Mouse (Mus musculus) kidney, embryonic 15.5 days (tissue): ENCODE measurements around the gene Il22ra1. TPM values are rescaled to one million over a fixed set of nuclear protein-coding genes. Genes with fewer than 3 reads are reported as not detected.
"Not testable (repeated sequence)": the region's sequence is repeated elsewhere in the genome, so short reads cannot be mapped to it uniquely, and the experiment has no call there.

ENCODE experiments used
- ATAC-seq: fragments of 200-750 bp; cut with Nextera tagmentation; replicated peaks from 2 replicates; pipeline ENCODE4 v1.8.0; 2017; ENCODE audit warnings: moderate TSS enrichment; ENCODE audit not compliant: low FRiP score
- H3K27ac ChIP-seq: fragments of 300-500 bp; sonication (generic); 2 replicates; pipeline ENCODE4 v1.5.1; 2015; ENCODE audit warnings: mild to moderate bottlenecking, inconsistent platforms
- H3K27me3 ChIP-seq: fragments of 300-500 bp; sonication (generic); 2 replicates; pipeline ENCODE4 v1.6.1; 2015; ENCODE audit warnings: inconsistent platforms
- H3K36me3 ChIP-seq: fragments of 300-500 bp; sonication (generic); 2 replicates; pipeline ENCODE4 v1.6.1; 2015; ENCODE audit warnings: inconsistent platforms
- H3K4me1 ChIP-seq: fragments of 300-500 bp; sonication (generic); 2 replicates; pipeline ENCODE4 v1.6.1; 2015; ENCODE audit warnings: inconsistent platforms
- H3K4me2 ChIP-seq: fragments of 300-500 bp; sonication (generic); 2 replicates; pipeline ENCODE4 v1.6.1; 2015; ENCODE audit warnings: moderate library complexity, mild to moderate bottlenecking, inconsistent platforms
- H3K4me3 ChIP-seq: fragments of 300-500 bp; sonication (generic); replicated peaks from 2 replicates; pipeline ENCODE4 v1.5.1; 2015; ENCODE audit warnings: mild to moderate bottlenecking, inconsistent platforms
- H3K9ac ChIP-seq: fragments of 300-500 bp; sonication (generic); 2 replicates; pipeline ENCODE4 v1.6.1; 2015; ENCODE audit warnings: mild to moderate bottlenecking, inconsistent platforms
- H3K9me3 ChIP-seq: fragments of 300-500 bp; sonication (generic); replicated peaks from 2 replicates; pipeline ENCODE4 v1.6.1; 2016; ENCODE audit warnings: inconsistent platforms
- WGBS: fragments of 180-500 bp; shearing (Covaris S2); methylation state at CpG from one replicate; pipeline ENCODE4 v1.1.7; 2015; ENCODE audit warnings: mixed read lengths; 5-methylcytosine and 5-hydroxymethylcytosine counted together
- polyA plus RNA-seq: library from polyadenylated mRNA; unstranded; fragments of >200 nt; fragmentation: Nextera tagmentation; extraction: Ambion mirVana; gene quantifications from 2 replicates; pipeline ENCODE4 v1.2.1, GENCODE M21; 2015

Il22ra1 gene
- polyA plus RNA-seq, 1 experiment from 2014 or later, result 0.09 TPM

DNA sequence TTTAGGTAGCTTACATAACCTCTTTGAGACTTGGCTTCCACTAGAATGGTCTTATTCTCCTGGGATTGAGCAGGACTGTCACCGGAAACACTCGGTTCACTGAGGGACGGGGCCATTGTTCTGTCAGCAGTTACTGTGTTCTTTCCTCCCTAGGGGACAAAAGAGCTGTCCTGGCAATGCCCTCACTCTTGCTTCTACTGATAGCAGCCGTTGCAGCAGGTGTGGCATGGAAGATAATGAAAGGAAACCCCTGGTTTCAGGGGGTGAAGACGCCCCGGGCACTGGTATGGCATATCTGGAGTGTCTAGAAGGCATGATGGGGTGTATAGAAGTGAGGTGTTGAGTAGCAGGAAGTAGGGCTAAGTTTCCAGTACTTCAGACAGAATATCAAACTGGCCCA, 24.0 kb upstream of the Il22ra1 start:
- no peaks in the 10 kb centered on the region for H3K9me3 ChIP-seq
- peaks cover 21% of the 10 kb centered on the region for H3K4me1 ChIP-seq
- H3K4me3 ChIP-seq, result no peak overlapping the region
- ATAC-seq, result no peak
- no peak overlapping the region for H3K9ac ChIP-seq
- 63% methylated on average over 6 of the region's 6 CpGs for WGBS
- no peak overlapping the region for H3K27ac ChIP-seq
- H3K4me2 ChIP-seq, result no peak overlapping the region
- no peaks in the 10 kb centered on the region for H3K27me3 ChIP-seq
- 0 out of 2 replicates have a peak, but pooled peaks cover 2% of the 10 kb centered on the region for H3K36me3 ChIP-seq

DNA sequence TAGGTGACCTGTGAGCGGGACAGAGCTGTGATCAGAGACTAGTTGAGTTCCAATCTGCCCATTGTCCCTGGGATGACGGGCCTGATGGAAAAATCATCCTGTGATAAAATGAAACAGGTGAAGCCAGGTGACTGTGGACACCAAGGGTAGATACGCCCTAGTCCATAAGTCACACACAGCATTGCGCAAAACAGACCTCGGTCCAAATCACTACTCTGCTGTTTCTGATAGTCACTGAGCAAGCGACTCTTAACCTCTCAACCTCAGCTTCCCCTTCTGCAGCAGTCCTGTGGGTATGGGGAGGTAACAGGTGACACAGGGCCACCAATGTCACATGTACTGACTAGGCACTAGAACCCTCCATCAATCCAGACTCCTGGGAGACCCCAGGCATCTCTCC, 21.9 kb upstream of the Il22ra1 start:
- Histone ChIP-seq H3K4me3 (no peak overlapping the region), H3K9me3 (no peaks in the 10 kb centered on the region), H3K27ac (no peak overlapping the region), H3K36me3 (no peaks in the 10 kb centered on the region), H3K9ac (no peak overlapping the region), H3K27me3 (no peaks in the 10 kb centered on the region), H3K4me2 (no peak overlapping the region), H3K4me1 (peaks cover 20% of the 10 kb centered on the region; the same call in 1 of the 2 replicates)
- WGBS, result 84% methylated on average over 6 of the region's 6 CpGs
- no peak for ATAC-seq

DNA sequence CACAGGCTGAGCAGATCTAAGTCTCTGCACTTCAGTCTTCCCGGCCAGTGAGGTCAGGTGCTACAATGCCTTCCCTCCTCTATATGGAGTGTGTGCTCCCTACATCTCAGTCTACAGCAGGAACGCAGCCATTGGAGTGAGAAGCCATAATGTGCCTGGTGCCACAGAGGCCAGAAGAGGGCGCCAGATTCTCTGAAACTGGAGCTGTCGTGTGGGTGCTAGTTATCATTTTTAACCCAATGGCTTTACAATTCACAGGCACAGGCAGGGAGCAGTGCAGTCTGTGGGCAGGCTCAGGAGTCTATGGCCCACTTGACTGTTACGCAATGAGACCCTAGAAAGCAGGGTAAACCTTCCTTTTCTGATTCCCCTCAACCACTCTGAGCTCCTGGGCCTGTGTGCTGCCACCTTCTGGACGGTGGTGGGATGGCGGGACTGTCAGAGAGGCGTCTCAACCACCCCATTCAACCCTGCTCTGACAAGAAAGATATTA, 18.9 kb upstream of the Il22ra1 start:
- 11% methylated on average over 8 of the region's 8 CpGs for WGBS
- no peak overlapping the region for H3K27ac ChIP-seq
- no peaks in the 10 kb centered on the region for H3K36me3 ChIP-seq
- ATAC-seq, result peak; percentile 52; the same call in 1 of the 2 replicates
- peak overlapping the region; percentile 56 for H3K4me2 ChIP-seq
- H3K9me3 ChIP-seq, result no peaks in the 10 kb centered on the region
- H3K4me3 ChIP-seq, result peak overlapping the region; percentile 31
- no peaks in the 10 kb centered on the region for H3K27me3 ChIP-seq
- peaks cover 19% of the 10 kb centered on the region; the same call in 1 of the 2 replicates for H3K4me1 ChIP-seq
- no peak overlapping the region for H3K9ac ChIP-seq

DNA sequence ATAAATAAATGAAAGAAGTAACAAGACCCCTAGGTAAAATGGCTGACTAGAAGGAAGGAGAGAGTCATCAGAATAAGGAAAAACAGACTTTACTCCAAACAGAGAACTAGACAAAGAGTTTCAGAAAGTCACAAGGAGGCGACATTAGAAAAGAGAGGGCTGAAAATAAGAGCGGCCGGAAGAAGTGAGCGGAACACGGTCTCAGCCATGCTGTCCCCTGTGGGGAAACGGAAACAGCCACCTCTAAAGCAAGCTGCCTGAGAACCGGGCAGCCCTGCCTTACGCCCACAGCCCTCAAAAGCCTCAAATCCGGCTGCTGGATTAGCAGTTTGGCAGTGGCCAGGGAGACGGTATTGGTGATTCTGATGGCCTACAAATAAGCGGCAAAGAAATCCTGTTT, 18.4 kb upstream of the Il22ra1 start:
- no peak overlapping the region for H3K4me3 ChIP-seq
- H3K36me3 ChIP-seq, result no peaks in the 10 kb centered on the region
- peaks cover 14% of the 10 kb centered on the region; the same call in 1 of the 2 replicates for H3K4me1 ChIP-seq
- H3K9ac ChIP-seq, result no peak overlapping the region
- H3K27ac ChIP-seq, result no peak overlapping the region
- H3K4me2 ChIP-seq, result no peak overlapping the region; the same call in 1 of the 2 replicates
- no peaks in the 10 kb centered on the region for H3K9me3 ChIP-seq
- no peaks in the 10 kb centered on the region for H3K27me3 ChIP-seq
- no peak for ATAC-seq
- 83% methylated on average over 11 of the region's 11 CpGs for WGBS

DNA sequence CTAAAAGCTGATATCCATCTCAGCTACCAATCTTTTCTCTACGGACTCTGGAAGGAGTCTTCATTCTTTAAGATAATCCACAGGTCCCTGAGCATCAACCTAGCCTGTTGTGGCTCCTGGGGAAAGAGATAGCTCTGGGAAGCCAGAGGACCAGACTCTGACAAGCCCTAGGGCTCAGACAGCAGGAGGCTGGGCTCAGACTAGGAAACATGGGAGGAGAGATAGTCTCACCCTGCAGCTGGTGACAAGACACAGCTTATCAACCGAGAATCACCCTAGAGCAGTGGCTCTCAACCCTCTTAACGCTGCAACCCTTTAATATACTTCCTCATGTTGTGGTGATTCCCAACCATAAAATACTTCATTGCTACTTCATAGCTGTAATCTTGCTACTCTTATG, 17.6 kb upstream of the Il22ra1 start:
- Histone ChIP-seq H3K4me1 (peaks cover 9% of the 10 kb centered on the region; the same call in 1 of the 2 replicates), H3K27ac (no peak overlapping the region), H3K4me3 (no peak overlapping the region), H3K9ac (no peak overlapping the region), H3K36me3 (no peaks in the 10 kb centered on the region), H3K4me2 (no peak overlapping the region), H3K9me3 (no peaks in the 10 kb centered on the region), H3K27me3 (no peaks in the 10 kb centered on the region)
- WGBS, result 73% methylated on average over 3 of the region's 3 CpGs
- ATAC-seq, result no peak

DNA sequence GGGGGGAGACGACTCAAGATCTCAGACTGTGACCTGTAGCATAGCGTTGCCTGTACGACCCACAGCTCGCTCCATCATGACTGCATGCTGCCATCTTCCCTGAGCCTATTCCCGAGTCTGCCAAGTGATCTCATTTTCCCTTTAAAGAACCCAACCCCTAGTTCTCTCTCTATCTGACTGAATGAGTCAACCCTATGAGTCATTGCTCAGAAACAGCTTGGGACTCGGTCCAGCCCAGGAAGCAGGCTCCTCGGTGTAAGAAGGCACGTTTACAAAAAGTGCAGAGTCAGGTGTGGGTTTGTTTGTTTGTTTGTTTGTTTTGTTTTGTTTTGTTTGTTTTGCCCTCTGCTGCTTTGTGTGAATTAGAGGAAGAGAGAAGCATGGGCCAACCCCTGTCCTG, 13.2 kb upstream of the Il22ra1 start:
- no peaks in the 10 kb centered on the region for H3K27me3 ChIP-seq
- 78% methylated on average over 8 of the region's 8 CpGs for WGBS
- no peaks in the 10 kb centered on the region for H3K36me3 ChIP-seq
- H3K4me2 ChIP-seq, result no peak overlapping the region
- H3K27ac ChIP-seq, result no peak overlapping the region
- no peaks in the 10 kb centered on the region for H3K9me3 ChIP-seq
- H3K4me3 ChIP-seq, result no peak overlapping the region
- peaks cover 5% of the 10 kb centered on the region; the same call in 1 of the 2 replicates for H3K4me1 ChIP-seq
- no peak for ATAC-seq
- no peak overlapping the region for H3K9ac ChIP-seq

DNA sequence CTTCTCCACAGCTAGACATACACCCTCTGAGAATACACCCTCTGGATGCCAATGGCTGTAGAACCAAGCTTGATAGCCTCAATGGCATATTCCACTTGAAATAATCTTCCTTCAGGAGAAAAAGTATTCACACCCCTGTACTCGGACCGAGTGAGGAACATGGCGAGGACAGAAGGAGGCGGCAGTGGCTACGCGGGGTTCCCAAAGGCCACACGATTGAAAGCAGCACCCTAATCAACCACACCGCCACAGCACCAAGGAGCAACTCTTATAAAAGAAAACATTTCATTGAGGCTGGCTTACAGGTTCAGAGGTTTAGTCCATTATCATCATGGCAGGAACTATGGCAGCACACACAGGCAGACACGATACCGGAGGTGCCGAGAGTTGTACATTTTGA, 11.5 kb upstream of the Il22ra1 start:
- 95% methylated on average over 11 of the region's 11 CpGs for WGBS
- H3K4me2 ChIP-seq, ATAC-seq: not testable (repeated sequence)

DNA sequence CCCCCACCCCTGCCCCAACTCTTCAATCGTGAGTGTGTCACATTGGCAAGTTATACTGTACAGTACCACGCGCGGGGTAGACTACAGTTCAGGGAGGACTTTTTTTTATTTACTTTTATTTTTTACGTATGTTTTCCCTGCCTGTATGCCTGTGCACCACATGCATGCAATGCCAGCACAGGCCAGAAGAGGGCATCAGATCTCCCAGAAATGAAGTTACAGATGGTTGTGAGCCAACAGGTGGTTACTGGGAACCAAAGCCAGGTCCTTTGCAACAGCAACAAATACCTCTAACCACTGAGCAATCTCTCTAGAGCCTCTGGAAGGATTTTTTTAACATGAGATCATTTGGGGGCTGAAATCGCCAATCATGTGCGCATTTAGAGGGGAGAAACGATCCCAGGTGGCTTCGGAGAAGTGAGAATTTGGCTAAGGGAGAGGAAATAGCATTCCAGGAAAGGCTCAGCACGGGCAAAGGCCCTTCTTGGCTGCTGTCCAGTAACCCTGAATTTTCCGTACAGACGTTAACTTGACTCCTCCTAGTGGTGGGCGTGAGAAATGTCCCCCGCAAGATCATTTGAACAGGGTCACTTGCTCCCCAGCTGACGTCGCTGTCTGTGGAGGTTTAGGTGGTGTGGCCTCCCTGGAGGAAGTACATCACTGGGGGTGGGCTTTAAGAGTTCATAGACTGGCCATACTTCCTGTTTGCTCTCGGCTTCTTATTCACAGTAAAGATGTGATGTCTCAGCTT, 5.3 kb upstream of the Il22ra1 start:
- 75% methylated on average over 17 of the region's 17 CpGs for WGBS
- no peaks in the 10 kb centered on the region for H3K27me3 ChIP-seq
- H3K9ac ChIP-seq, result no peak overlapping the region
- no peaks in the 10 kb centered on the region for H3K36me3 ChIP-seq
- ATAC-seq, result no peak
- H3K27ac ChIP-seq, result peak overlapping the region; percentile 46; the same call in 1 of the 2 replicates
- no peak overlapping the region for H3K4me3 ChIP-seq
- no peaks in the 10 kb centered on the region; the same call in 1 of the 2 replicates for H3K9me3 ChIP-seq
- H3K4me2 ChIP-seq, result no peak overlapping the region
- peaks cover 11% of the 10 kb centered on the region; the same call in 1 of the 2 replicates for H3K4me1 ChIP-seq

More for the DNA sequence above, 11.5 kb upstream of the Il22ra1 start:
- H3K9ac ChIP-seq, H3K4me1 ChIP-seq, H3K27ac ChIP-seq, H3K4me3 ChIP-seq, H3K36me3 ChIP-seq, H3K27me3 ChIP-seq, H3K9me3 ChIP-seq: not testable (repeated sequence)

DNA sequence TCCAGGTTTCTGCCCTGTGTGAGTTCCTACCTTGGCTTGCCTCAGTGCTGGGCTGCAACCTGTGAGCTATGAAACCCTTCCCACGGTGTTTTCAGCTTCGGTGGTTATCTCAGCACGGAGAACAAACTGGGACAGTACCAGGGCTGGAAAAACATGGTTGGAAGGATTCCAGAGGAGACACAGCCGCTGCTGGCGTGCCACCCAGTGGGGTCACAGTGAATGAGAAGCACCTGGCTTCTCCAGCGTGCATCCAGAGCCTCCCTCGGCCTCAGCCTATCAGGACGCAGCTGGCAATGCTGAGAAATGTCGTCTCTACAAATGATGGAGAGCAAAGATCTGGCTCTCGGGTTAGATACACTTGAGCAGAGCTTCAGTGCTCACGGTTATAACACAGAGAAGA, 1.6 kb upstream of the Il22ra1 start:
- Histone ChIP-seq H3K36me3 (no peaks in the 10 kb centered on the region), H3K9ac (no peak overlapping the region), H3K27me3 (no peaks in the 10 kb centered on the region), H3K4me2 (no peak overlapping the region), H3K4me3 (no peak overlapping the region), H3K27ac (no peak overlapping the region), H3K4me1 (peaks cover 26% of the 10 kb centered on the region; the same call in 1 of the 2 replicates), H3K9me3 (no peaks in the 10 kb centered on the region; the same call in 1 of the 2 replicates)
- 62% methylated on average over 11 of the region's 11 CpGs for WGBS
- no peak for ATAC-seq

DNA sequence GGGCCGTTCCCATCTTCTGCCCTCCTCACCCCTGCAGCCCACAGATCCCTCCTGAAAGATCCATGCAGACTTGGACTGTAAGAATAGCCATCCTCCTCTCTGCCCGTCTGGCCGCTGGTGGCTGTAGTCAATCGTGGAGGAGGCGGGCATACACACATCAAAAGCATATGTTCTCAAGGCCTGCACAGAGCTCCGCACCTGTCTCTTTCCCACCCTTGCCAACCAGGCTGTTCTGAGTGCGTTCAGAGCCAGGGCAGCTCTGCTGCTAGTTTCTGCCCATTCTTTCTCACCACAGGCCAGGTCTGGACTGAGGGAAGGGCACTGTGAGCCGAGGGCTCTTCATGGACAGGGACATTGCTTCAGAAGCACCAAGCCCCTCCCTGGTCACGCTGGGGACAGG, 2.2 kb downstream of the Il22ra1 start:
- Histone ChIP-seq H3K9ac (no peak overlapping the region), H3K9me3 (no peaks in the 10 kb centered on the region), H3K4me2 (no peak overlapping the region), H3K27ac (no peak overlapping the region), H3K4me3 (no peak overlapping the region), H3K4me1 (peaks cover 21% of the 10 kb centered on the region; the same call in 1 of the 2 replicates), H3K27me3 (no peaks in the 10 kb centered on the region), H3K36me3 (no peaks in the 10 kb centered on the region)
- ATAC-seq, result no peak
- 66% methylated on average over 9 of the region's 9 CpGs for WGBS

DNA sequence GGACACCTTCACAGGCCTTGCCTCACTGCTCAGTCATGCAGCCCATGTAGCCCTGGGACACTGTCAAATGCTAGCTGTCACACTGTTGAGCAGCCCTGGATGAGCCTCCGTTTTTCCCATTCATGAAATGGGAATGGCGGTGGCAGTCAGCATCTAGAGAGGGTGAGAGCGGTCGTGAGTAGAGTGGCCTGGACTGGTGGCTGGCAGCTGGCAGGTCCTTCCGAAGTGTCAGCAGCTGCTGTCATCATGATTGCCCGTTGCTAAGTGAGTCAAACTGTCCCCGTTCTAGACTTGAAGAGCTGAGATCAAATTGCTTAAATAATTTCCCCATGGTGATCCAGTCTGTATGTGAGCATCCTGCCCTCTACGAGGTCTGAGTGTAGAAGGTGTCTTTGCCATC, 3.0 kb downstream of the Il22ra1 start:
- Histone ChIP-seq H3K36me3 (no peaks in the 10 kb centered on the region), H3K4me3 (no peak overlapping the region), H3K27ac (no peak overlapping the region), H3K4me1 (peaks cover 21% of the 10 kb centered on the region; the same call in 1 of the 2 replicates), H3K4me2 (no peak overlapping the region), H3K9me3 (no peaks in the 10 kb centered on the region), H3K9ac (no peak overlapping the region), H3K27me3 (no peaks in the 10 kb centered on the region)
- no peak for ATAC-seq
- WGBS, result 70% methylated on average over 8 of the region's 8 CpGs

DNA sequence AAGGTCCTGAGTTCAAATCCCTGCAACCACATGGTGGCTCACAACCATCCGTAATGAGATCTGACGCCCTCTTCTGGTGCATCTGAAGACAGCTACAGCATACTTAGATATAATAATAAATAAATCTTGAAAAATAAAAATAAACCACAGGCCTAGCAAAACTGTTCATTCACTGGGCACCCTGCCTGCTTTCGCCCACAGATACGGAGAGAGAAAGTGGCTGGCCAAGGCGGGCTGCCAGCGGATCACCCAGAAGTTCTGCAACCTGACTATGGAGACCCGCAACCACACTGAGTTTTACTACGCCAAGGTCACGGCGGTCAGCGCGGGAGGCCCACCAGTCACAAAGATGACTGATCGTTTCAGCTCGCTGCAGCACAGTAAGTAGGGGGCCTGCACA, 5.9 kb downstream of the Il22ra1 start:
- Histone ChIP-seq H3K4me1 (peaks cover 17% of the 10 kb centered on the region), H3K9me3 (no peaks in the 10 kb centered on the region), H3K36me3 (no peaks in the 10 kb centered on the region), H3K27ac (no peak overlapping the region), H3K27me3 (no peaks in the 10 kb centered on the region), H3K4me3 (no peak overlapping the region), H3K9ac (no peak overlapping the region), H3K4me2 (no peak overlapping the region)
- WGBS, result 94% methylated on average over 14 of the region's 14 CpGs
- ATAC-seq, result no peak
